Mouse (Mus musculus) forebrain, embryonic 16.5 days (tissue): ENCODE results near the gene Fgfr1op. TPM values are rescaled to one million over a fixed set of nuclear protein-coding genes. Genes with fewer than 3 reads are reported as not detected.
"Not testable (repeated sequence)": the region's sequence is repeated elsewhere in the genome, so short reads cannot be mapped to it uniquely, and the experiment has no call there.

Experiments
- ATAC-seq: fragments of 200-750 bp; cut with Nextera tagmentation; 2 replicates; pipeline ENCODE4 v1.8.0; 2017; ENCODE audit warnings: mild to moderate bottlenecking, moderate library complexity
- H3K27ac ChIP-seq: fragments of 300-500 bp; sonication (generic); 2 replicates; pipeline ENCODE4 v1.5.1; 2014; ENCODE audit warnings: low read length, control low read depth
- H3K27me3 ChIP-seq: fragments of 300-500 bp; sonication (generic); replicated peaks from 2 replicates; pipeline ENCODE4 v1.6.1; 2014; ENCODE audit warnings: low read length; ENCODE audit not compliant: control insufficient read depth, insufficient read depth
- H3K36me3 ChIP-seq: fragments of 300-500 bp; sonication (generic); 2 replicates; pipeline ENCODE4 v1.6.1; 2014; ENCODE audit not compliant: control insufficient read depth, insufficient read depth
- H3K4me1 ChIP-seq: fragments of 300-500 bp; sonication (generic); replicated peaks from 2 replicates; pipeline ENCODE4 v1.6.1; 2014; ENCODE audit warnings: low read length; ENCODE audit not compliant: control insufficient read depth, insufficient read depth
- H3K4me2 ChIP-seq: fragments of 300-500 bp; sonication (generic); 2 replicates; pipeline ENCODE4 v1.6.1; 2014; ENCODE audit warnings: mild to moderate bottlenecking, low read length, control low read depth
- H3K4me3 ChIP-seq: fragments of 300-500 bp; sonication (generic); replicated peaks from 2 replicates; pipeline ENCODE4 v1.5.1; 2014; ENCODE audit warnings: mild to moderate bottlenecking, low read length, control low read depth
- H3K9ac ChIP-seq: fragments of 300-500 bp; sonication (generic); replicated peaks from 2 replicates; pipeline ENCODE4 v1.6.1; 2014; ENCODE audit warnings: low read depth, low read length, control low read depth
- H3K9me3 ChIP-seq: fragments of 300-500 bp; sonication (generic); 2 replicates; pipeline ENCODE4 v1.6.1; 2016; ENCODE audit warnings: low read length; ENCODE audit not compliant: control insufficient read depth
- WGBS: fragments of 180-500 bp; shearing (Covaris S2); extraction: QIAGEN DNeasy Blood & Tissue Kit; methylation state at CpG from one replicate; pipeline ENCODE4 v1.1.7; 2014; 5-methylcytosine and 5-hydroxymethylcytosine counted together
- polyA plus RNA-seq: library from polyadenylated mRNA; unstranded; fragments of >200 nt; fragmentation: Nextera tagmentation; extraction: Ambion mirVana; gene quantifications from 2 replicates; pipeline ENCODE4 v1.2.1, GENCODE M21; 2015

Fgfr1op gene
- polyA plus RNA-seq, 1 experiment from 2014 or later = 27.1 TPM

GRCm38 (mm10) chr17:8197652-8198051, 32.4 kb downstream of the Fgfr1op start:
- WGBS = 68% methylated on average over 3 of the region's 3 CpGs
- H3K27me3 ChIP-seq = no peaks in the 10 kb centered on the region
- H3K9ac ChIP-seq = no peak overlapping the region
- no peaks in the 10 kb centered on the region for H3K4me1 ChIP-seq
- H3K36me3 ChIP-seq = peaks cover 10% of the 10 kb centered on the region
- no peak for ATAC-seq
- no peaks in the 10 kb centered on the region for H3K9me3 ChIP-seq
- H3K4me2 ChIP-seq = no peak overlapping the region
- no peak overlapping the region for H3K4me3 ChIP-seq
- H3K27ac ChIP-seq = no peak overlapping the region

DNA sequence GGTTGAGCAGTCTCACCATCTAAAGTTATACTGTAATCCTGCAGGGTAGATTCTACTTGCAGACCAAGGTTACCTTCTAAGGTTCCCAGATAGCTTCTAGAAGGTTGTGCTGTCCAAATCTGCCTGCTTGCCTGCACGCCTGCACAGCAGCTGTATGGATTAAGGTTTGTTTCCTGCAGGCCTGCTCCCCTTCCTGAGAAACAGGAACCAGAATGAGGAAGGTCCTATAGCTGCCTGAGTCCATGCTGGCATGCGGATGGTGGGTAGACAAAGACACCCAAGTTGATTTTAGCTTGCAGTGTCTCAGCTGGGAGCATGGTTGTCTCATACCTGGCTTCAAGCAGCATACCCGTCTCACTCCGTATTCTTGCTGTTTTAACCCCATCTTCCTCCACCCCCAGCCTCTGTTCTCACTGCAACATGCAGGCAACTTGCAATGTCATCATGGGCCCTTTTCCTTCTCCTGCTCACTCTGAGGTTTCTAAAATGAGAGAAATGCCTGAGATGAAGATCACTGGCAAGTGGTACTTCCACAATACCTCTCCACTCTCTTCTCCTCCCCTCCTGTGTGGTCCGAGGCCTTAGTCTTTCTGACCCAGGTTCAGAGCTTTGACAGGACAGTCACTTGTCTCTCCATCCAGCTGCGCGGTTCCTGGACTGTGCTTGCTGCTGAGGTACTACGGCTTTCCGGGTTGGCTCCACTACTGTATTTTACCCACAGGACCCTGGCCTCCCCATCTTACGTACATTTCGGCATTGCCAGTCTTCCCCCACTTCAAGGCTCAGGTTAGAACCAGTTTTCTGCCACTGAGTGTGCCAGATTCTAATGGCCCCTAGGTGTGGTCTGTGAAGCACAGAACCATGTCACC, 34.0 kb downstream of the Fgfr1op start:
- H3K9ac ChIP-seq = no peak overlapping the region
- WGBS = 92% methylated on average over 11 of the region's 11 CpGs
- H3K27me3 ChIP-seq = no peaks in the 10 kb centered on the region

GRCm38 (mm10) chr17:8199936-8200330, 34.6 kb downstream of the Fgfr1op start:
- WGBS = 84% methylated on average over 1 of the region's 1 CpGs
- Histone ChIP-seq H3K4me1 (no peaks in the 10 kb centered on the region), H3K9ac (no peak overlapping the region), H3K27me3 (no peaks in the 10 kb centered on the region), H3K4me3 (no peak overlapping the region), H3K4me2 (no peak overlapping the region), H3K27ac (no peak overlapping the region), H3K9me3 (no peaks in the 10 kb centered on the region), H3K36me3 (0 out of 2 replicates have a peak, but pooled peaks cover 3% of the 10 kb centered on the region)
- ATAC-seq = no peak

More for the DNA sequence above, 34.0 kb downstream of the Fgfr1op start:
- Histone ChIP-seq H3K4me3 (no peak overlapping the region), H3K27ac (no peak overlapping the region), H3K9me3 (no peaks in the 10 kb centered on the region), H3K4me1 (no peaks in the 10 kb centered on the region), H3K4me2 (no peak overlapping the region), H3K36me3 (0 out of 2 replicates have a peak, but pooled peaks cover 6% of the 10 kb centered on the region)
- no peak for ATAC-seq

DNA sequence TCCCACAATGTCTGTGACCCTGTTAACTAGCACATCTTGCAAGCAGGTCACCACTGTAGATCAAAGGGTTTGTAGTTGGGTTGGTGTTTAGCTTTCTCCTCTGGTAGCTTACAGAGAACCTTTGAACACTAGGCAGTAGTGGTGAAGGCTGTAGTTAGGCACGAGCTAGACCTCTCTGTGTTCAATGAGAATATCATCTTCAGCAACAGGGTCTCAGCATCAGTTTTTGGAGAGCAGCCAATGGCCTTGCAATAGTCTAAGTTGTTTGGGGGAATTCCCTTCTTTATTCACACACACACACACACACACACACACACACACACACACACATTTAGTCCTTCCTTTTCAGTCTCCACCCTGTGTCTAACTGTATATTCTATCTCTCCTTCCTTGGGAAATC, 38.2 kb downstream of the Fgfr1op start:
- Histone ChIP-seq H3K9me3 (no peaks in the 10 kb centered on the region), H3K4me2 (no peak overlapping the region), H3K27ac (no peak overlapping the region), H3K9ac (no peak overlapping the region), H3K4me3 (no peak overlapping the region), H3K27me3 (no peaks in the 10 kb centered on the region), H3K4me1 (no peaks in the 10 kb centered on the region), H3K36me3 (no peaks in the 10 kb centered on the region)
- WGBS = 67% methylated on average over 1 of the region's 1 CpGs
- ATAC-seq = no peak

DNA sequence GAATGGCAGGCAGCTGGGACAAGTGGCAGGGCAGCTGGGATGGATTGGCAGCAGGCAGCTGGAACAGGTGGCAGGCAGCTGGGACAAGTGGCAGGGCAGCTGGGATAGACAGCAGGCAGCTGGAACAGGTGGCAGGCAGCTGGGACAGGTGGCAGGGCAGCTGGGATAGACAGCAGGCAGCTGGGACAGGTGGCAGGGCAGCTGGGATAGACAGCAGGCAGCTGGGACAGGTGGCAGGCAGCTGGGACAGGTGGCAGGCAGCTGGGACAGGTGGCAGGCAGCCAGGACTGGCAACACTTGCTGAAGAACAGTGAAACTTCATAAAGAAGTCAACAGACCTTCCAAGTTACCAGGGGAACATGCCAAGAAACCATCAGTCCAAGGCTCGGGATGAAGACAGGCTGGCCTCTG, 39.9 kb downstream of the Fgfr1op start:
- not testable (repeated sequence) for H3K36me3 ChIP-seq, H3K4me2 ChIP-seq, H3K27ac ChIP-seq, H3K9me3 ChIP-seq, ATAC-seq, H3K4me1 ChIP-seq, H3K9ac ChIP-seq, H3K4me3 ChIP-seq, H3K27me3 ChIP-seq
- WGBS = 63% methylated on average over 1 of the region's 1 CpGs

GRCm38 (mm10) chr17:8206691-8207090, 41.4 kb downstream of the Fgfr1op start:
- H3K27ac ChIP-seq = no peak overlapping the region
- H3K9me3 ChIP-seq = no peaks in the 10 kb centered on the region
- H3K36me3 ChIP-seq = no peaks in the 10 kb centered on the region
- H3K9ac ChIP-seq = no peak overlapping the region
- no peak for ATAC-seq
- H3K4me2 ChIP-seq = no peak overlapping the region
- WGBS = 91% methylated on average over 5 of the region's 5 CpGs
- no peaks in the 10 kb centered on the region for H3K27me3 ChIP-seq
- H3K4me3 ChIP-seq = no peak overlapping the region
- H3K4me1 ChIP-seq = no peaks in the 10 kb centered on the region

DNA sequence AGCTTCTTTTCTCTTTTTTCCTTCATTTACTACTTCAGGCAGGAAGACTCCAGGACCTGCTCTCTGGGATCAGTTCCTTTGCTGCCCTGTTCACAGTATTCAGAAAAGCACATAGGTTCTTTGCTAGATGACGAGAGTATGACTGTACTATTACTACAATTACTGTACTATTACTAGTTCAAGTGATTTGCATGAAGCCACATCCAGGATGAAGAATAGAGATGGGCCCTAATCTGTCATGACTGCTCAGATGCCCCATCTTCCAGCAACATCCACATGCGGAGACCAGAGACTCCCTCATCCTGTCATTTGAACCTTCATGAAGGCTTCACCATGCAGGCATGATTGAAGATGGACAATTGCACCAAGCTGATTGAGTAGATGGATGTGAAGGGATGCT, 44.4 kb downstream of the Fgfr1op start:
- WGBS = 89% methylated on average over 2 of the region's 2 CpGs
- no peak overlapping the region for H3K4me2 ChIP-seq

DNA sequence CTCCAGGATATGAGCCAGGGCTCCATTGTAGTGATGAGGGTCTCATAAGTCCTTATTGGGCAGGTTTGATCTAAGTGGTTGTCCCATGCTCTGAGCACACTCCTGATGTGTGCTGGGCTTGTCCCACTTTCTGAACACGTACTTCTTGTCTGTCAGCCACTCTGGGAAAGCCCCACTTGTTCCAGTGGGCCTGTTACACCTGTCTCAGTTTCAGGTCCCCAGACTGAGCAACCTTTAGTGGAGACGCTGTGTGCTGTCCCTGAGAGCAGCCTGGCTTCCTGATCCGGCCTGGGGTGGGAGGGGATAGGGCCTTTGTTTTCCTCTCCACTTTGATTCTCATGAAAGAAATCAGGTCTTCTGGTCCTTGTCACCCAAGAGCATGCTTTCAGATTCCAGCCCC, 44.9 kb downstream of the Fgfr1op start:
- no peaks in the 10 kb centered on the region for H3K36me3 ChIP-seq
- no peaks in the 10 kb centered on the region for H3K4me1 ChIP-seq
- no peak overlapping the region for H3K27ac ChIP-seq
- no peak overlapping the region for H3K9ac ChIP-seq
- no peak overlapping the region for H3K4me3 ChIP-seq
- no peaks in the 10 kb centered on the region for H3K27me3 ChIP-seq
- H3K4me2 ChIP-seq = no peak overlapping the region
- 58% methylated on average over 3 of the region's 3 CpGs for WGBS
- no peak for ATAC-seq
- H3K9me3 ChIP-seq = no peaks in the 10 kb centered on the region

More for the DNA sequence above, 44.4 kb downstream of the Fgfr1op start:
- no peaks in the 10 kb centered on the region for H3K9me3 ChIP-seq
- H3K36me3 ChIP-seq = no peaks in the 10 kb centered on the region
- no peak overlapping the region for H3K9ac ChIP-seq
- H3K27me3 ChIP-seq = no peaks in the 10 kb centered on the region
- no peak overlapping the region for H3K27ac ChIP-seq
- H3K4me1 ChIP-seq = no peaks in the 10 kb centered on the region
- H3K4me3 ChIP-seq = no peak overlapping the region
- no peak for ATAC-seq

- no peak for ATAC-seq
- H3K9me3 ChIP-seq = no peaks in the 10 kb centered on the region
- no peaks in the 10 kb centered on the region for H3K27me3 ChIP-seq
- H3K4me3 ChIP-seq = no peak overlapping the region
- H3K4me1 ChIP-seq = no peaks in the 10 kb centered on the region
- WGBS = 91% methylated on average over 10 of the region's 10 CpGs
- H3K9ac ChIP-seq = no peak overlapping the region
- no peaks in the 10 kb centered on the region for H3K36me3 ChIP-seq
- no peak overlapping the region for H3K4me2 ChIP-seq
- H3K27ac ChIP-seq = no peak overlapping the region
Observed at GRCm38 (mm10) chr17:8210675-8211074, 45.4 kb downstream of the Fgfr1op start.
